Mouse (Mus musculus) embryonic facial prominence, embryonic 14.5 days (tissue): Measurements from ENCODE around the gene Flad1. TPM values are rescaled to one million over a fixed set of nuclear protein-coding genes. Genes with fewer than 3 reads are reported as not detected.

Experiments
- polyA plus RNA-seq: library from polyadenylated mRNA; unstranded; fragments of >200 nt; fragmentation: Nextera tagmentation; extraction: Ambion mirVana; gene quantifications from 2 replicates; pipeline ENCODE4 v1.2.1, GENCODE M21; 2014

Flad1 gene
- polyA plus RNA-seq, 1 experiment from 2014 or later, result 24.8 TPM

Other genes starting within 250 kb of the Flad1 start
- 22.4 and 23.9 TPM in 2 replicates for gene Clk2, start 247.1 kb downstream of the Flad1 start, polyA plus RNA-seq
- gene Scamp3, start 234.4 kb downstream of the Flad1 start, polyA plus RNA-seq, result 93.4 and 96.9 TPM in 2 replicates
- gene Fam189b, start 228.7 kb downstream of the Flad1 start, polyA plus RNA-seq, result 27.9 and 33.9 TPM in 2 replicates
- gene Gba, start 208.9 kb downstream of the Flad1 start, polyA plus RNA-seq, result 47.8 and 54.5 TPM in 2 replicates
- 51.5 and 52.0 TPM in 2 replicates for gene Thbs3, start 196.7 kb downstream of the Flad1 start, polyA plus RNA-seq
- 151 and 163 TPM in 2 replicates for gene Mtx1, start 184.8 kb downstream of the Flad1 start, polyA plus RNA-seq
- gene Muc1, start 182.8 kb downstream of the Flad1 start, polyA plus RNA-seq, result 2.0 and 4.1 TPM in 2 replicates
- gene Krtcap2, start 165.9 kb downstream of the Flad1 start, polyA plus RNA-seq, result 324 and 349 TPM in 2 replicates
- 3.7 and 4.7 TPM in 2 replicates for gene Trim46, start 165.6 kb downstream of the Flad1 start, polyA plus RNA-seq
- 151 and 177 TPM in 2 replicates for gene Dpm3, start 152.5 kb downstream of the Flad1 start, polyA plus RNA-seq
- 70.5 and 80.2 TPM in 2 replicates for gene Slc50a1, start 141.3 kb downstream of the Flad1 start, polyA plus RNA-seq
- 33.8 and 35.8 TPM in 2 replicates for gene Efna1, start 130.7 kb downstream of the Flad1 start, polyA plus RNA-seq
- gene Efna3, start 88.9 kb downstream of the Flad1 start, polyA plus RNA-seq, result 18.7 and 21.2 TPM in 2 replicates
- gene Efna4, start 73.8 kb downstream of the Flad1 start, polyA plus RNA-seq, result 17.5 and 20.7 TPM in 2 replicates
- gene Adam15, start 61.9 kb downstream of the Flad1 start, polyA plus RNA-seq, result 44.4 and 51.7 TPM in 2 replicates
- gene Dcst2, start 49.9 kb downstream of the Flad1 start, polyA plus RNA-seq, result not detected in 2 replicates
- gene Dcst1, start 46.6 kb downstream of the Flad1 start, polyA plus RNA-seq, result 0.26 and 0.33 TPM in 2 replicates
- gene Zbtb7b, start 17.1 kb downstream of the Flad1 start, polyA plus RNA-seq, result 2.3 and 3.6 TPM in 2 replicates
- not detected in 2 replicates for gene Lenep, start 9.1 kb downstream of the Flad1 start, polyA plus RNA-seq
- gene Cks1b, start 6.5 kb upstream of the Flad1 start, polyA plus RNA-seq, result 380 and 425 TPM in 2 replicates
- 74.0 and 75.2 TPM in 2 replicates for gene Shc1, start 6.6 kb upstream of the Flad1 start, polyA plus RNA-seq
- 49.2 and 51.6 TPM in 2 replicates for gene Pygo2, start 18.3 kb upstream of the Flad1 start, polyA plus RNA-seq
- 24.1 and 25.9 TPM in 2 replicates for gene Pbxip1, start 24.8 kb upstream of the Flad1 start, polyA plus RNA-seq
- gene Pmvk, start 42.7 kb upstream of the Flad1 start, polyA plus RNA-seq, result 45.7 and 48.6 TPM in 2 replicates
- 3.7 and 4.6 TPM in 2 replicates for gene Kcnn3, start 108.3 kb upstream of the Flad1 start, polyA plus RNA-seq